Mouse (Mus musculus) kidney, embryonic 16.5 days (tissue): ENCODE measurements at regions not wholly inside any gene's neighbourhood (a gene's known extent, or its start where the extent isn't known, plus 50 kb on each side); places are given as distances from the start of the nearest gene placed in this dataset.
"Not testable (repeated sequence)": the region's sequence is repeated elsewhere in the genome, so short reads cannot be mapped to it uniquely, and the experiment has no call there.

ENCODE experiments used
- ATAC-seq: fragments of 200-750 bp; cut with Nextera tagmentation; 2 replicates; pipeline ENCODE4 v1.8.0; 2017; ENCODE audit warnings: moderate TSS enrichment; ENCODE audit not compliant: low FRiP score, low TSS enrichment
- H3K27ac ChIP-seq: fragments of 300-500 bp; sonication (generic); 2 replicates; pipeline ENCODE4 v1.5.1; 2014; ENCODE audit warnings: low read length
- H3K27me3 ChIP-seq: fragments of 300-500 bp; sonication (generic); 2 replicates; pipeline ENCODE4 v1.6.1; 2014; ENCODE audit warnings: low read length, control low read depth, mixed read lengths; ENCODE audit not compliant: insufficient read depth
- H3K36me3 ChIP-seq: fragments of 300-500 bp; sonication (generic); 2 replicates; pipeline ENCODE4 v1.6.1; 2014; ENCODE audit warnings: low read length, control low read depth, mixed read lengths; ENCODE audit not compliant: insufficient read depth
- H3K4me1 ChIP-seq: fragments of 300-500 bp; sonication (generic); 2 replicates; pipeline ENCODE4 v1.6.1; 2014; ENCODE audit warnings: low read length, control low read depth, mixed read lengths; ENCODE audit not compliant: insufficient read depth
- H3K4me2 ChIP-seq: fragments of 300-500 bp; sonication (generic); replicated peaks from 2 replicates; pipeline ENCODE4 v1.6.1; 2014; ENCODE audit warnings: low read depth, low read length
- H3K4me3 ChIP-seq: fragments of 300-500 bp; sonication (generic); 2 replicates; pipeline ENCODE4 v1.5.1; 2014; ENCODE audit warnings: mild to moderate bottlenecking, low read length
- H3K9ac ChIP-seq: fragments of 300-500 bp; sonication (generic); replicated peaks from 2 replicates; pipeline ENCODE4 v1.6.1; 2014; ENCODE audit warnings: low read length
- H3K9me3 ChIP-seq: fragments of 300-500 bp; sonication (generic); 2 replicates; pipeline ENCODE4 v1.6.1; 2016; ENCODE audit warnings: low read length, control low read depth
- WGBS: fragments of 180-500 bp; shearing (Covaris S2); extraction: QIAGEN DNeasy Blood & Tissue Kit; methylation state at CpG from one replicate; pipeline ENCODE4 v1.1.7; 2014; 5-methylcytosine and 5-hydroxymethylcytosine counted together

- H3K36me3 ChIP-seq = no peaks in the 10 kb centered on the region
- H3K9me3 ChIP-seq = no peaks in the 10 kb centered on the region
- peak overlapping the region; percentile 63 for H3K9ac ChIP-seq
- no peak overlapping the region for H3K27ac ChIP-seq
- ATAC-seq = peak; percentile 71
- H3K4me2 ChIP-seq = peak overlapping the region; percentile 98
- peaks cover 19% of the 10 kb centered on the region for H3K27me3 ChIP-seq
- peaks cover 9% of the 10 kb centered on the region for H3K4me1 ChIP-seq
- 7% methylated on average over 47 of the region's 49 CpGs for WGBS
- peak overlapping the region; percentile 70 for H3K4me3 ChIP-seq
These were observed 83.0 kb downstream of the Ulbp1 start for GRCm38 (mm10) chr10:7390239-7391091.

- ATAC-seq, H3K9ac ChIP-seq, H3K4me1 ChIP-seq, H3K27ac ChIP-seq, H3K4me3 ChIP-seq, H3K27me3 ChIP-seq, H3K36me3 ChIP-seq, H3K4me2 ChIP-seq, H3K9me3 ChIP-seq: not testable (repeated sequence)
- 45% methylated on average over 3 of the region's 3 CpGs for WGBS
These were observed 114.6 kb downstream of the Ulbp1 start for GRCm38 (mm10) chr10:7358791-7359190.

GRCm38 (mm10) chr10:7344290-7344689, 129.1 kb downstream of the Ulbp1 start:
- WGBS = 87% methylated on average over 13 of the region's 13 CpGs
- H3K4me3 ChIP-seq, H3K27ac ChIP-seq, H3K9me3 ChIP-seq, H3K36me3 ChIP-seq, H3K4me2 ChIP-seq, H3K9ac ChIP-seq, H3K4me1 ChIP-seq, H3K27me3 ChIP-seq, ATAC-seq: not testable (repeated sequence)

- H3K9ac ChIP-seq, H3K4me2 ChIP-seq, H3K27ac ChIP-seq, ATAC-seq, H3K4me3 ChIP-seq, H3K27me3 ChIP-seq, H3K36me3 ChIP-seq, H3K4me1 ChIP-seq, H3K9me3 ChIP-seq: not testable (repeated sequence)
- 88% methylated on average over 8 of the region's 8 CpGs for WGBS
These were observed 129.7 kb downstream of the Ulbp1 start for GRCm38 (mm10) chr10:7343736-7344135.

GRCm38 (mm10) chr10:7333077-7333747, 121.2 kb upstream of the Cnksr3 start:
- no peaks in the 10 kb centered on the region for H3K4me1 ChIP-seq
- H3K4me2 ChIP-seq = no peak overlapping the region
- no peak overlapping the region for H3K9ac ChIP-seq
- no peaks in the 10 kb centered on the region for H3K9me3 ChIP-seq
- H3K36me3 ChIP-seq = no peaks in the 10 kb centered on the region
- H3K27ac ChIP-seq = no peak overlapping the region
- peak; percentile 90; the same call in 1 of the 2 replicates for ATAC-seq
- no peak overlapping the region for H3K4me3 ChIP-seq
- WGBS = 45% methylated on average over 11 of the region's 11 CpGs
- H3K27me3 ChIP-seq = no peaks in the 10 kb centered on the region

GRCm38 (mm10) chr10:7328262-7328661, 116.2 kb upstream of the Cnksr3 start:
- no peaks in the 10 kb centered on the region for H3K4me1 ChIP-seq
- H3K27ac ChIP-seq = no peak overlapping the region
- no peaks in the 10 kb centered on the region for H3K9me3 ChIP-seq
- no peak overlapping the region for H3K4me3 ChIP-seq
- 21% methylated on average over 3 of the region's 3 CpGs for WGBS
- ATAC-seq = no peak
- no peaks in the 10 kb centered on the region for H3K27me3 ChIP-seq
- no peak overlapping the region for H3K4me2 ChIP-seq
- H3K36me3 ChIP-seq = no peaks in the 10 kb centered on the region
- H3K9ac ChIP-seq = no peak overlapping the region

GRCm38 (mm10) chr10:7327046-7327445, 115.0 kb upstream of the Cnksr3 start:
- not testable (repeated sequence) for H3K4me2 ChIP-seq, H3K27ac ChIP-seq, H3K36me3 ChIP-seq, H3K4me3 ChIP-seq, H3K27me3 ChIP-seq, H3K9me3 ChIP-seq, H3K9ac ChIP-seq, ATAC-seq, H3K4me1 ChIP-seq
- 94% methylated on average over 3 of the region's 3 CpGs for WGBS

- no peak overlapping the region for H3K4me3 ChIP-seq
- H3K27me3 ChIP-seq = no peaks in the 10 kb centered on the region
- no peaks in the 10 kb centered on the region for H3K36me3 ChIP-seq
- no peak overlapping the region for H3K27ac ChIP-seq
- no peaks in the 10 kb centered on the region for H3K9me3 ChIP-seq
- H3K4me1 ChIP-seq = no peaks in the 10 kb centered on the region
- H3K9ac ChIP-seq = no peak overlapping the region
- 43% methylated on average over 4 of the region's 4 CpGs for WGBS
- H3K4me2 ChIP-seq = no peak overlapping the region
- ATAC-seq = no peak
These were observed 113.0 kb upstream of the Cnksr3 start for GRCm38 (mm10) chr10:7325074-7325473.

GRCm38 (mm10) chr10:7323258-7323657, 111.2 kb upstream of the Cnksr3 start:
- Histone ChIP-seq H3K4me1 (no peaks in the 10 kb centered on the region), H3K27ac (no peak overlapping the region), H3K4me2 (no peak overlapping the region), H3K9ac (no peak overlapping the region), H3K27me3 (no peaks in the 10 kb centered on the region), H3K9me3 (no peaks in the 10 kb centered on the region), H3K36me3 (no peaks in the 10 kb centered on the region), H3K4me3 (no peak overlapping the region)
- ATAC-seq = no peak
- WGBS = 33% methylated on average over 3 of the region's 3 CpGs

GRCm38 (mm10) chr10:7309927-7310326, 97.9 kb upstream of the Cnksr3 start:
- Histone ChIP-seq H3K36me3 (no peaks in the 10 kb centered on the region), H3K9me3 (no peaks in the 10 kb centered on the region), H3K4me2 (no peak overlapping the region), H3K9ac (no peak overlapping the region), H3K27ac (no peak overlapping the region), H3K4me1 (no peaks in the 10 kb centered on the region), H3K27me3 (no peaks in the 10 kb centered on the region), H3K4me3 (no peak overlapping the region)
- WGBS = 91% methylated on average over 3 of the region's 3 CpGs
- ATAC-seq = no peak
